Mouse (Mus musculus): Measurements from ENCODE around the gene Rbm48.
"Not testable (repeated sequence)": the region's sequence is repeated elsewhere in the genome, so short reads cannot be mapped to it uniquely, and the experiment has no call there.

Rbm48 gene

GRCm38 (mm10) chr5:3596399-3596766 is at the start of gene Rbm48:
TSS of gene Rbm48 (minus strand) at chr5:3596585.
- peak; percentile 79 to 81 for DNase-seq

DNA sequence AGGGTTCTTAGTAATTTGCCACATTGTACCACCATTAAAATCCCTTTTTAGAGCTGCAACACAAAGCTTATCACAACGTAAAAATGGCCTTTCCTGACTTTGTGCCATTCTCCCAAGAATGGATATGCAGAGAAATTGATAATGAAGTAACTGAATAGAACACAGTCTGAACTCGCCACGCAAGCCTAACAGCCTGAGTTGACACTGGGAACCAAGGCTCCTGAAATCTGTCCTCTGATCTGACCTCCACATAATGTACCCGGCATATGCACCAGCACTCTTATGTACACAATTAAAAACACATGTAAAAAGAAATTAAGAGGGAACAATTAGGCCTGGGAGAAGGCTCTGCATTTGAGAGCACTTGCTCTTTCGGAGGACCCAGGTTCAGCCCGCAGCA is 48.9 kb upstream of the Rbm48 start:
- DNase-seq = no peak

DNA sequence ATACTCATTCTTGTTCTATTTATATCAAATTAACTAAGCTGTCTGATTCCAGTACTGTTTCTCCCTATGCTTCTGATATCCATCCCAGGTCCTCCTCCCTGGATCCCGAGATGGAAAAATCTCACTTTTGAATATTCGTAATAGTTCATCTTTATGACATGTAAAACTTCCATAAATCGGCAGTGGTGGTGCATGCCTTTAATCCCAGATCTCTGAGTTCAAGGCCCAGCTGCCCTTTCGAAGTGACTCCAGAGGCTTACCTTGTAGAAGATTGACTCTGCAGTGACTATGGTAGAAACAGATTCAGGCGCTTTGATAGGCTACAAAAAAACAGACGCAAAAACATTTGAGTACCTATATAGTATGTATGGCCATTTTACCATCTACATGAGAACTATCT is 48.2 kb upstream of the Rbm48 start:
- DNase-seq = no peak

DNA sequence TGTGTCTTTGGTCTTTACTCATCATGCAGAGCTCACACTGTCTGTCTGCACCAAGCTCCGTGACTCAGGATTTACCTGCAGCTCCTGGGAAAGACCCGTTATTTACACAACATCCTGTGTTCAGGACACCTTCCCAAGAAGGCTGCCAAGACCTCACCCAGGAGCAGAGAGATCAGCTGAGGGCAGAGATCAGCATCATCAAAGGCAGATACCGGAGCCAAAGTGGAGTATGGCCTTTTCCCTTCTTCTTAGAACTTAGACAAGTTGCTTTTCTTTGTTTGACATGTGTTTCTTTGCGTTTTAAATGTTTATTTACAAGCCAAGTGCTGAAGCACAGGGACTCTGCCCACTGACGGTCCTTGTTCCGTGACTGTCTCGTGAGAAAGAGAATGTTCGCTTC is 38.9 kb upstream of the Rbm48 start:
- DNase-seq = no peak

DNA sequence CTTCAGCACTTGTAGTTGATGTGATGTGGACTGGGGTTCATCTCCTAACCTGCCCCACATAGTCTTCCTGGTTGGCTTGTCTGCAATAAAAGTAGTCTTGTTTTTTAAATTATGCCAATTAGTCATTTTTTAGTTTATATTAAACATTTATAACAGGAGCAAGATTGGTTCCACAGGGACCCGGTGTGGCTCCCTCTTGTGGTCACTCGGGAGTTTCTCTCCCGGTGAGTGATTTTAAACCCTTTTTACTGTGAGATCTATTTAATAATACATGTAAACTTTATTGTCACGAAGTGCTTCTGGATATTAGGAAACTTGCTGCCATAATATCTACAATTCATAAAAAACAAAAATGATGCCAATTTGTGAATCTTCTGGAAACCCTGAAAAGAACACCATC is 37.6 kb upstream of the Rbm48 start:
- no peak for DNase-seq

GRCm38 (mm10) chr5:3633315-3633714 is 36.9 kb upstream of the Rbm48 start:
- DNase-seq = no peak

DNA sequence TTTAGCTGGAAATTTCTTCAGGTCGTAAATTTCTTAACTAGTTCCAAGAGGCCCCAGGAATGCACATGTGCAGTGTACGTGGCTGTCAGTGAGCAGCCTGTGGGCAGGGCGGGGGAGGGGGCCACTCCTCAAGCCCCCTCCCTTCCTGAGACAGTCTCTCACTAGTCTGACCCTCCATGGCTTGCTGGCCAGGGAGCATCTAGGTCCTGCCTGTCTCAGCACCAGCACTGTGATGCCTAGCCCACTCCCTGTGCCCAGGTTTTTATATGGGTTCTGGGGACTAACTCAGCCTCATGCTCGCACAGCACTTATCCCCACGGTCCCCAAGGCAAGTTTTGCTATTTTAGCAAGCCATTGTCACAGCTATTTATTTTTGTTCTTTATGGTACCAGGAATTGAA is 35.9 kb upstream of the Rbm48 start:
- DNase-seq = no peak

DNA sequence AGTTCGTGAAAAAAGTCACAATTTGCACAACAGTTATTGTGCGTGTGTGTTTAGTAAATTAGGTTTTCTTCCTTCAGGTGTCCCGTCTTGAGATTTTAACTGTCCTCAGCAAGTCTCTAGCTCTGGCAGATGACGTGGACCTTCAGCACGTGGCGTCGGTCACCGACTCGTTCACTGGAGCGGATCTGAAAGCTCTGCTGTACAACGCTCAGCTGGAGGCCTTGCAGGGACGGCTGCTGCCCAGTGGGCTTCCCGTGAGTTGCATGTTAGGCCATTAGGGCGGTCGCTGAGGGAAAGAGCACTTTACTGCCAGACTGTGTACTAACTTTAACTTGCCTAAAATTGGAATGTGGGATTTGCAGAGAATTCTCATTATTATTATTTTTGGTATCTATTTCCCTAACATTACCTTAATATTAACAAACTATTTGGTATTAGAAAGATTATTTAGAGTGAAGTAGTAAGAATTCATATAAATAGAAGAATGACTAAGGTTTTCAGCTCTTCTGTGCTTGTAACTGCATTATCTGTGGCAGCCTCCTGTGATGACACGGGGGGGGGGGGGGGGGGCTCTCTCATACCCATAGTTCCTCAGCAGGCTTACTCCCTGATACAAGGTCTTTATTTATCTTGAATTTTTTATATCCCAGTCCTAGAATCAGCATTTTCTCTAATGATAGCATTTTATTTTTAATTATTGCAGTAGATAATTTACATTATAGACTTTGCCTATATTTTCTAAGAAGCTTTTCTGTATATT is 35.3 kb upstream of the Rbm48 start:
- DNase-seq = peak in 1 of 2 experiments; percentile 36

DNA sequence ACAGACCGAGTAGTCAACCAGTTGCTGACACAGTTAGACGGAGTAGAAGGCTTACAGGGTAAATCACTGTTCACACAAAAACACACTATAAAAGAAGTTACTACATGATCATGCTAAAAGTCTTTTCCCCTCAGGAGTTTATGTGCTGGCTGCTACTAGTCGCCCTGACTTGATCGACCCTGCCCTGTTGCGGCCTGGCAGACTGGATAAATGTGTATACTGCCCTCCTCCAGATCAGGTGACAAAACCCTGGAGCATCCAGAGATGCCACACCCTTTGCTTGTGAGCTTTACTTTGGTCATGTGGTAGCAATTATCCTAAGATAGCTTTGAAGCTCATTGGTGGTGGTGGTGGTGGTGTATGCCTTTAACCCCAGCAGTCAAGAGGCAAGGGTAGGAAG is 33.7 kb upstream of the Rbm48 start:
- no peak for DNase-seq

DNA sequence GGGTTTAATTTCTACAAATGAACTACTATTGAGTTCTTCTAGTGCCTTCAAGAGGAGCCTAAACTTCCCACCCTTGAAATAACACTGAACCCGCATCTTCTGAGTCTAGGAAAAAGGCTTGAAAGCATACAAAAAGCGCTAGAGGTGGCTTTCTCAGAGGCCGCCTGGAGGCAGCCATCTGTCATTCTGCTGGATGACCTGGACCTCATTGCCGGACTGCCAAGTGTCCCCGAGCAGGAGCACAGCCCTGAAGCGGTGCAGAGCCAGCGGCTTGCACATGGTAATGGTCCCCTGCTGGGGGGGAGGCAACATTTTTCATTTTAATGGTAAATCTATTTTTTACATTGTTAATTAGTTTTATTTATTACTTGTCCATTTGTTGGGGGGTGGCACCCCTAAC is 24.1 kb upstream of the Rbm48 start:
- DNase-seq = no peak

GRCm38 (mm10) chr5:3611835-3612234 is 15.4 kb upstream of the Rbm48 start:
- DNase-seq = not testable (repeated sequence)

DNA sequence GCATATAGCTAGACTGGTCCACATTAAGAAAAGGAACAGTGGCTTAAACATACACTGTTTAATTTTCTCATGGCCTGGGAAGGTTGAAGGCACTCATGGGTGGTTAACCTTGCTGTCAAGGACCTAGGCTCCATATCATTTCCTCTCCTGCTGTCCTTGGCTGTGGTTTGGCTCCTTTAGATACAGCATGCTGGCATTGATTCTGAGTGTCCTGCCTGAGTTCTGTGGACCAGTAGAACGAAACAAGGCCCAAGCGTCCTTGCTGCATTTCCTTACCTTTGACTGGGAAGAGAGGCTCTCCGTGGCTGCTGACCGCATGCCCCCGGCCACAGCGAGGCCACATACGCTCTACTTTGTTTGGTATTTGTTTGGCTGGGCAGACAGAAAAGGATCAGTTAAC is 12.9 kb upstream of the Rbm48 start:
- no peak for DNase-seq

GRCm38 (mm10) chr5:3607114-3607513 is 10.7 kb upstream of the Rbm48 start:
- DNase-seq = no peak

DNA sequence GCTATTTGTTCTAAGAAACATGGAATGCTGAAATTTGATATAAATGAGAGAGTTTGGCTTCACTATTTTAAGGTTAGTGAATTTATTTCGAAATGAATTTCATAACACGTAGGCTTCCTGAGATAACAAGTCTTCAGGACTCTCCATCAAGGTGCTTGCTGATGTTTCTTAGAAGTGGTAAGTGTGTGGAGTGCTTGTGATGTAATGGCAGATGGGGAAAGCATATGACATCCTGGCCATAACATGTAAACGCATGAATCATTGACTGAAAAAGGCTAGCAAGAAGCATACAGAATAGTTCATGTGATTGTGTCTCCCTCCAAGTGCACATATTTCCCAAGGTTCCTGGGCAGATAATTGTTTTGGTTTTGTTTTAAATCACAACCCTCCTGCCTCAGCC is 4.4 kb upstream of the Rbm48 start:
- DNase-seq = no peak

- peak in 1 of 2 experiments; percentile 10 for DNase-seq
Observed at GRCm38 (mm10) chr5:3600298-3600697, 3.9 kb upstream of the Rbm48 start.

- DNase-seq = no peak
Observed at GRCm38 (mm10) chr5:3598766-3599165, 2.4 kb upstream of the Rbm48 start.

- DNase-seq = no peak
Observed at GRCm38 (mm10) chr5:3597171-3597570, 786 bp upstream of the Rbm48 start.

DNA sequence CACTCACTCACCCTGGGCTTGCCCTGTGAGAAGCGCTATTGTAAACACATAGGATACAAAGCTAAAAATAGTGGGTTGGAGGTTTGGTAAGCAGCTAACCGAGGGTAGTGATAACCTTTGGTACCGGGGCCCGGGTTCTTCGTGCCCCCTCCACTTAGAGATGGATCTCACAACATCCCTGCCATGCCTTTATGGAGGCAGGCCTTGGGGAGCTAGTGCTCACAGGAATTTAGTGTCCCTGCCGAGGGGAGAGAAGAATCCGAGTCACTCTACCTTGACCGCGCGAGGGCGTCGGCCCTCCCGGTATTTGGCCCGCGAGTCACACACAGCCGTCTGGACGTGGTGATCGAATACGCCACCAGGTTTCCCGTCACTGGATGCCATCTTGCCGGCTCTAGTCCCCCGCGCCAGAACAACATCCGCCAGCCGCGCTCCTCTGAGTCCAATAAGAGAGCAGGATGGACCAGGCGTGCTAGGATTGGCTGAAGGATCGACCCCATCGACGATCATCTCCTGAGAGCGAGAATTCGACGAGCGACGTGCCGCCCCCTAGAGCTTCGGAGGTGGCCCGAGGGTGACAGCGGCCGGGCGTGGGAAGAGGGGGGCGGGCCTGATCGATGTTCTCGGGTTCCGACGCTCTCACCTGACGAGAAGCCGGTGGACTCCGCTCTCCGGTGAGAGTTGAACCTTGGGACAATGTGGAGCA is 539 bp downstream of the Rbm48 start, which contains the start of gene Pex1:
Pex1 (plus strand) TSS at position 374 of the 706 bp plus-strand sequence.
- peak; percentile 96 to 97 for DNase-seq

DNA sequence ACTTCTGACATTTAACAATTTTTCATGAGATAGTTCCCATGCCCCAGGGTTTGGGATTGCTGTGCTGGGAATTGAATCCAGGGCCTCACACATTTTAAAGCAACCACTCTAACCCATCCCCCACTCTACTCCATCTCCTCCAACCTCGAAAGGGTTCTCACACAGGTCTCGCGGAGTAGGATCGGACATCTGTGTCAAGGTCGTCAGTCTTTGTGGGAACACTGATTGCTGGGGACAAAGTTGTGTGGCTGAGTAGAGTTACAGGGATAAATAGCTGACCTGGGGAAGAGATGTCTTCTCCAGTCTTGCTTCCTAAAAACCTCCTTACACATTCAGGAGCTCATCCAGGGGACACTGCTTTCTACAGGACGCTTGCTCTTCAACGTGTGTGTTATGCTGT is 17.3 kb downstream of the Rbm48 start:
- DNase-seq = no peak

DNA sequence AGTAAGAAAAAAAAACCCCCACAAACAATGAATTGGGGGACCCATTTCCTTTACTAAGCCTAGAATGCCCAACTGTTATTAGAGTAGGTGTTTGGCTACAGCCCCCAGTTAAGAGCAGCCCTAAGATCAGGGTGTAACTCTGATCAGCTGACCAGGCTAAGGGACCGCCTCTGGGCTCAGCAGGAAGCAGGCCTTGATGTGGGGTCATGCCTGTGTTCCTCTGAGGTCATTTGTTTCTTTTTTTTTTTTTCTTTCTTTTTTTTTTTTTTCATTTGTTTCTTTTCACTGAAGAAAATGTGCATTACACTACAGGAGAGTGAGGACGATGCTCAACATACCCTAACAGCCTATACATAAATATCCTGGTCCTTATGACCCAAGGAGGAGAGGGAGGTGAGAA is 18.4 kb downstream of the Rbm48 start:
- no peak for DNase-seq

DNA sequence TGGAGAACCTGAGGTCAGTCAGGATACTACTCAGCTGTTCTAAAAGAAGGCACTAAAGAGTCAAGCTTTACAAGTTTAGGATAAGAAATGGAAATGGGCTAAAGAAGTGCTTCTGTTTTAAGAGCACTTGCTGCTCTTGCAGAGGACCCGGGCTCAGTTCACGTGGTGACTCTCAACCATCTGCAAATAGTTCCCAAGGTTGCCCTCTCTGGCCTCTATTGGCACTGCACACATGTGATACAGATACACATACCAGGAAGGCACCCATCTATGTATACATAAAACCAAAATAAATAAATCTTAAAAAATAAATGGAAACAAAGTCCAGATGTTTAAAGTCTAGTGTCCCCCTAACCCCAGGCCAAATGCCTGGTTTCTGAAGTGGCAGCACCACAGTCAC is 21.6 kb downstream of the Rbm48 start:
- no peak for DNase-seq

- DNase-seq = no peak
Observed at GRCm38 (mm10) chr5:3571266-3571665, 25.1 kb downstream of the Rbm48 start, which contains the start of gene 1700109H08Rik. TSS of gene 1700109H08Rik (plus strand) at chr5:3571566.

GRCm38 (mm10) chr5:3554198-3554597 is 42.2 kb downstream of the Rbm48 start:
- no peak for DNase-seq

- DNase-seq = no peak
Observed at GRCm38 (mm10) chr5:3551481-3551880, 44.9 kb downstream of the Rbm48 start.

Measured in kidney, adult 8-10 months (tissue).